Mouse (Mus musculus) ES-Bruce4 (cell line): ENCODE results near the gene Tnc.

Experiments
- CTCF ChIP-seq: IDR thresholded peaks from one replicate; pipeline ENCODE4 v1.8.1; 2011; ENCODE audit warnings: low read depth, low read length
- EP300 ChIP-seq: IDR thresholded peaks from 2 replicates; pipeline ENCODE4 v1.6.1; 2011; ENCODE audit warnings: low read depth, low read length; ENCODE audit not compliant: insufficient read depth
- POLR2A ChIP-seq: IDR thresholded peaks from one replicate; pipeline ENCODE4 v1.8.1; 2011; ENCODE audit warnings: low read length; ENCODE audit not compliant: insufficient read depth

DNA sequence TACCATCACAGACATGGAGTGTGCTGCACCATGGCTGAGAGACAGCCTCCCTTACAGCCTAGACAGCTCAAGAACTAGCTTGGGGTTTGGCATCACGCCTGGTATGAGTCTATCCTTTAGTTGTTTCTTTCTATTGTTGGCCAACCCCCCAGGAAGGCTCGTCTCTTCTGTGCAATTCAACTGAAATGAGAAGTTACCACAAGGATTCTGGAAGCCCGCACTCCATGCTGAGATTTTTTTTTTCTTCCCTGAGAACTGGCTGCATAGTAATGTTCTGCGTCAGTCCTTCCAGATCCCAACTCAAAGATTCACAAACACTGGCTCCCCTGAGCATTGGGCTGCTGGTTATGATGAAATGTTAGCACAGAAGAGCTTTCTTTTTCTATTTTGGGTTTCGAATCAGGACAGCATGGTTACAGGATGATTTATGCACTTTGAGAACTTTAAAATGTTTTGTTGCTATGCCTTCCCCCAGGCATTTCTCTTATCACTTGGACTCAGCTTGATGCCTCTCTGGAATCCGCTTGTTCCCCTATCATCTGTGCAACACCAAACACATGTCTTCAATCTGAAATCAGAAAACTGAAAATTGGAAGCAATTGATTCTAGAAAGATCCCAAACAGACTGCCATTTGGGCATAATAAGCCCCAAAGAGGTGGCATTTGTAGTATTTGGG lies 29.7 kb upstream of the Tnc start:
- no peak for TF ChIP-seq CTCF
- no peak for TF ChIP-seq EP300
- TF ChIP-seq POLR2A: no peak
